ENCODE assay signal across 12 mouse cellular contexts in the genomic region with DNA sequence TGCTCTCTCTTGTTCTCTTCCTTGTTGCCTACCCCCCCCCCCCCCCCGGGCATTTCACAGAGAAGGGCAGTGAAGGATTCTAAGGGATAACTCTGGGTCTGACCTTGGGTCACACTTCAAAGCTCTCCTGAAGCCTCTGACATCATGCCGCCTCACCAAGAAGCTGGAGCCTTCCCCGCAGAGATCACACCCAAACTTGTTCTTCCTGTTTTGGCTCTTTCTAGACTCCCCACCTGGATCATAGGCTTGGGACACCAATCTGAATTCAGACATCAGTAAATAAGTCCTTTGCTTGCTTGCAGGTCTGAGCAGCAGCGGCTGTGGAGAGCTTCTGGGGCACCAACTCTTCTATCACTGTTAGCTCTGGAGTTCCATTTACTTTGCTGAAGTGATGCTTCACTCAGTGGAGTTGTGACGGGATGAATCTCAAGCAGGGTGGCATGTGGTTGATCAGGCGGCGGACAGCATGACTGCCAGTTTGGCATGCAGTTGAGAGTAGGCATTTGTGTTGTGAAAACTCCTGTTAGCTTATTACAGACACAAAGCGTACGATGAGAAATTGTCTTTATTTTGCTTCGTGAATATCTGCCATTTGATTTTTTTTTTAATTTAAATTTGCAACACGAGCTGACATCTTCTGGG.
DNase-seq lines count a peak whose midpoint lies in the region; ATAC-seq and TF ChIP-seq lines count a peak whose summit lies in the region.
"Had no signal": no experiment of that assay in that cellular context is flagged by ENCODE, and none has a peak within 500 bp of the region (broad histone marks: within the 10 kb centered on the region; RNA-seq: fewer than 3 reads in every experiment).

No protein-coding gene starts in this region.

- TF ChIP-seq POLR2A in limb, embryonic 14.5 days (IDR thresholded peaks at IDR 0.05; ENCODE audit: borderline replicate concordance, extremely low read depth, insufficient read depth, insufficient read length) = no peak

- no peaks in the 10 kb centered on the region for H3K27me3 ChIP-seq in limb, embryonic 14.5 days (ENCODE audit: control insufficient read depth, insufficient read depth, low read length)
- H3K27me3 ChIP-seq in limb, embryonic 10.5 days (ENCODE audit: low read depth, poor library complexity, severe bottlenecking) = no peaks in the 10 kb centered on the region
- H3K27me3 ChIP-seq in embryonic facial prominence, embryonic 11.5 days (ENCODE audit: control insufficient read depth, insufficient read depth, low read length) = no peaks in the 10 kb centered on the region
- H3K27me3 ChIP-seq: embryonic facial prominence, embryonic 12.5 days; limb, embryonic 13.5 days had no signal

- H3K4me1 ChIP-seq in limb, embryonic 14.5 days (ENCODE audit: control insufficient read depth, insufficient read depth, low read length) = peaks cover 3% of the 10 kb centered on the region
- peaks cover 18% of the 10 kb centered on the region for H3K4me1 ChIP-seq in limb, embryonic 10.5 days
- no peaks in the 10 kb centered on the region for H3K4me1 ChIP-seq in embryonic facial prominence, embryonic 11.5 days (ENCODE audit: control insufficient read depth, insufficient read depth, low read length)

- H3K9ac ChIP-seq in limb, embryonic 14.5 days (ENCODE audit: low read depth, low read length, severe bottlenecking) = no peak overlapping the region
- no peak overlapping the region for H3K9ac ChIP-seq in embryonic facial prominence, embryonic 11.5 days (replicated peaks; ENCODE audit: low read length)
- H3K9ac ChIP-seq: embryonic facial prominence, embryonic 12.5 days; limb, embryonic 13.5 days had no signal

- H3K4me2 ChIP-seq in limb, embryonic 14.5 days (replicated peaks; ENCODE audit: low read depth, low read length, severe bottlenecking) = no peak overlapping the region
- no peak overlapping the region for H3K4me2 ChIP-seq in embryonic facial prominence, embryonic 11.5 days (ENCODE audit: low read depth, low read length)
- H3K4me2 ChIP-seq: embryonic facial prominence, embryonic 12.5 days; limb, embryonic 13.5 days had no signal

- no peak overlapping the region for H3K4me3 ChIP-seq in limb, embryonic 14.5 days (replicated peaks; ENCODE audit: low read length)
- H3K4me3 ChIP-seq in limb, embryonic 10.5 days = no peak overlapping the region
- no peak overlapping the region for H3K4me3 ChIP-seq in embryonic facial prominence, embryonic 11.5 days (ENCODE audit: low read depth, low read length)
- H3K4me3 ChIP-seq: embryonic facial prominence, embryonic 12.5 days; limb, embryonic 13.5 days had no signal

- ATAC-seq in limb, embryonic 14.5 days (ENCODE audit: low FRiP score, low read depth) = no peak
- ATAC-seq in embryonic facial prominence, embryonic 11.5 days (replicated peaks; ENCODE audit: insufficient number of reproducible peaks, low FRiP score, low TSS enrichment, low read depth) = no peak
- ATAC-seq in CD4-positive, CD25-positive, alpha-beta regulatory T cell, adult 4 months = no peak

- H3K9me3 ChIP-seq in limb, embryonic 14.5 days (ENCODE audit: control insufficient read depth, low read length) = no peaks in the 10 kb centered on the region
- H3K9me3 ChIP-seq in limb, embryonic 10.5 days (replicated peaks) = no peaks in the 10 kb centered on the region
- H3K9me3 ChIP-seq in embryonic facial prominence, embryonic 11.5 days (replicated peaks; ENCODE audit: control insufficient read depth, low read length) = no peaks in the 10 kb centered on the region
- H3K9me3 ChIP-seq: embryonic facial prominence, embryonic 12.5 days; limb, embryonic 13.5 days had no signal

- H3K27ac ChIP-seq in limb, embryonic 14.5 days (replicated peaks; ENCODE audit: low read depth, low read length) = no peak overlapping the region
- H3K27ac ChIP-seq in limb, embryonic 10.5 days = no peak overlapping the region
- H3K27ac ChIP-seq in embryonic facial prominence, embryonic 11.5 days (replicated peaks; ENCODE audit: low read depth, low read length) = no peak overlapping the region
- H3K27ac ChIP-seq: embryonic facial prominence, embryonic 12.5 days; limb, embryonic 13.5 days; macrophage had no signal

- WGBS in limb, embryonic 14.5 days = 69% methylated on average over 11 of the region's 11 CpGs
- 67% methylated on average over 11 of the region's 11 CpGs for WGBS in limb, embryonic 10.5 days
- WGBS in embryonic facial prominence, embryonic 11.5 days = 72% methylated on average over 11 of the region's 11 CpGs

- no peaks in the 10 kb centered on the region for H3K36me3 ChIP-seq in limb, embryonic 14.5 days (ENCODE audit: control insufficient read depth, insufficient read depth, low read length)
- H3K36me3 ChIP-seq in limb, embryonic 10.5 days = no peaks in the 10 kb centered on the region
- H3K36me3 ChIP-seq in embryonic facial prominence, embryonic 11.5 days (replicated peaks; ENCODE audit: control insufficient read depth, insufficient read depth, low read depth, low read length) = no peaks in the 10 kb centered on the region
- H3K36me3 ChIP-seq: embryonic facial prominence, embryonic 12.5 days; limb, embryonic 13.5 days had no signal

- peak; percentile 9 for DNase-seq in limb, embryonic 14.5 days (ENCODE audit: low spot score)
- no peak for DNase-seq in limb, embryonic 10.5 days (ENCODE audit: low spot score)
- peak; percentile 43 for DNase-seq in ZHBTc4 (ENCODE audit: low read depth, low spot score)
- DNase-seq in embryonic facial prominence, embryonic 11.5 days (ENCODE audit: low spot score) = peak; percentile 36
- peak; percentile 38 to 72 for DNase-seq in layer of hippocampus, postnatal 14 days (ENCODE audit: low spot score in 2 of 2)
- DNase-seq in left cerebral cortex, adult 11 months (ENCODE audit: low spot score) = no peak
- DNase-seq: kidney, postnatal 36 days; thymus, adult 18-20 months had no signal

Comparison
In these comparisons a context has a peak if more than half of its experiments do, and no peak if none do; other contexts are left out.
1. DNase-seq: peak in limb, embryonic 14.5 days (single experiment), ZHBTc4 (single experiment), embryonic facial prominence, embryonic 11.5 days (single experiment) and layer of hippocampus, postnatal 14 days (2 of 2); none in limb, embryonic 10.5 days (single experiment) and left cerebral cortex, adult 11 months (single experiment).